Mouse (Mus musculus): Measurements from ENCODE around the gene Cct7.
"Not testable (repeated sequence)": the region's sequence is repeated elsewhere in the genome, so short reads cannot be mapped to it uniquely, and the experiment has no call there.

Gene Cct7

GRCm38 (mm10) chr6:85450697-85451663 lies at the start of gene Cct7:
TSS of gene Cct7 (plus strand) at chr6:85451514.
- DNase-seq = peak; percentile 98

GRCm38 (mm10) chr6:85402613-85403012 lies 48.7 kb upstream of the Cct7 start:
- DNase-seq = no peak

- no peak for DNase-seq
Observed at GRCm38 (mm10) chr6:85403039-85403438, 48.3 kb upstream of the Cct7 start.

GRCm38 (mm10) chr6:85409003-85409402 lies 42.3 kb upstream of the Cct7 start:
- DNase-seq = no peak

- DNase-seq = peak; percentile 21
Observed at GRCm38 (mm10) chr6:85410771-85411273, 40.5 kb upstream of the Cct7 start.

- no peak for DNase-seq
Observed at GRCm38 (mm10) chr6:85415829-85416228, 35.5 kb upstream of the Cct7 start.

GRCm38 (mm10) chr6:85419150-85419549 lies 32.2 kb upstream of the Cct7 start:
- DNase-seq = no peak

GRCm38 (mm10) chr6:85423836-85424379 lies 27.4 kb upstream of the Cct7 start, which contains the start of gene Noto:
TSS of gene Noto (plus strand) at chr6:85423886.
- DNase-seq = no peak

- DNase-seq = no peak
Observed at GRCm38 (mm10) chr6:85431274-85431841, 20.0 kb upstream of the Cct7 start.

- peak; percentile 81 for DNase-seq
Observed at GRCm38 (mm10) chr6:85431842-85432431, 19.4 kb upstream of the Cct7 start, which contains the start of gene Smyd5. TSS of gene Smyd5 (plus strand) at chr6:85431989.

GRCm38 (mm10) chr6:85433865-85434264 lies 17.4 kb upstream of the Cct7 start:
- DNase-seq = no peak

- no peak for DNase-seq
Observed at GRCm38 (mm10) chr6:85436204-85436603, 15.1 kb upstream of the Cct7 start.

- DNase-seq = no peak
Observed at GRCm38 (mm10) chr6:85436631-85437030, 14.7 kb upstream of the Cct7 start.

GRCm38 (mm10) chr6:85441142-85441541 lies 10.2 kb upstream of the Cct7 start:
- DNase-seq = no peak

GRCm38 (mm10) chr6:85443488-85444233 lies 7.7 kb upstream of the Cct7 start:
- no peak for DNase-seq

GRCm38 (mm10) chr6:85444266-85444965 lies 6.9 kb upstream of the Cct7 start:
- DNase-seq = no peak

- no peak for DNase-seq
Observed at GRCm38 (mm10) chr6:85445286-85445685, 6.0 kb upstream of the Cct7 start.

- DNase-seq = no peak
Observed at GRCm38 (mm10) chr6:85447351-85447750, 4.0 kb upstream of the Cct7 start.

GRCm38 (mm10) chr6:85450140-85450539 lies 1.2 kb upstream of the Cct7 start:
- not testable (repeated sequence) for DNase-seq

- peak; percentile 98 for DNase-seq
Observed at GRCm38 (mm10) chr6:85451664-85452410, 523 bp downstream of the Cct7 start, which contains the start of gene Pradc1. TSS of gene Pradc1 (minus strand) at chr6:85451970.

- DNase-seq = no peak
Observed at GRCm38 (mm10) chr6:85452411-85452665, 1.0 kb downstream of the Cct7 start.

Data from cerebellum, adult 9-11 months (tissue).